Mouse (Mus musculus): ENCODE data around the gene Gm28041. TPM values are rescaled to one million over a fixed set of nuclear protein-coding genes. Genes with fewer than 3 reads are reported as not detected.
"Not testable (repeated sequence)": the region's sequence is repeated elsewhere in the genome, so short reads cannot be mapped to it uniquely, and the experiment has no call there.

Gene Gm28041
- polyA plus RNA-seq, 1 experiment from 2014 or later: not detected

- not testable (repeated sequence) for H3K4me1 ChIP-seq (ENCODE audit: control insufficient read depth, insufficient read depth, low read length); H3K27me3 ChIP-seq (ENCODE audit: control insufficient read depth, insufficient read depth, low read length); H3K36me3 ChIP-seq (ENCODE audit: control insufficient read depth, insufficient read depth, low read length); H3K4me3 ChIP-seq (ENCODE audit: low read depth, low read length); H3K9ac ChIP-seq (replicated peaks; ENCODE audit: low read depth, low read length); H3K4me2 ChIP-seq (ENCODE audit: low read depth, low read length); H3K27ac ChIP-seq (ENCODE audit: low read depth, low read length); H3K9me3 ChIP-seq (ENCODE audit: control insufficient read depth, low read length)
- 66% methylated on average over 3 of the region's 3 CpGs for WGBS
- peak; percentile 41; the same call in 1 of the 2 replicates for ATAC-seq (ENCODE audit: low read depth)
These were observed 722 bp upstream of the Gm28041 start for GRCm38 (mm10) chr13:67376255-67376654.

GRCm38 (mm10) chr13:67360131-67360744 lies 15.3 kb downstream of the Gm28041 start, which contains the start of the genes Gm28044 and Zfp953:
Gene Gm28044, minus strand, starts transcription at chr13:67360536.
Gene Zfp953, minus strand, starts transcription at chr13:67360605.
- under 1% methylated on average over 15 of the region's 15 CpGs for WGBS
- H3K4me2 ChIP-seq (ENCODE audit: low read depth, low read length): peak within 1 kb of the TSS; percentile 63
- peak; percentile 97 for ATAC-seq (ENCODE audit: low read depth)

GRCm38 (mm10) chr13:67351854-67352253 lies 23.7 kb downstream of the Gm28041 start:
- no peak for ATAC-seq (ENCODE audit: low read depth)
- no peak overlapping the region for H3K4me3 ChIP-seq (ENCODE audit: low read depth, low read length)

More at GRCm38 (mm10) chr13:67360131-67360744, 15.3 kb downstream of the Gm28041 start, which contains the start of the genes Gm28044 and Zfp953:
- Histone ChIP-seq H3K9ac (replicated peaks; ENCODE audit: low read depth, low read length) (peak within 1 kb of the TSS; percentile 47), H3K4me1 (ENCODE audit: control insufficient read depth, insufficient read depth, low read length) (0 out of 2 replicates have a peak, but pooled peaks cover 3% of the 10 kb centered on the region), H3K36me3 (ENCODE audit: control insufficient read depth, insufficient read depth, low read length) (no peaks in the 10 kb centered on the region), H3K27ac (ENCODE audit: low read depth, low read length) (no peak within 1 kb of the TSS), H3K9me3 (ENCODE audit: control insufficient read depth, low read length) (no peaks in the 10 kb centered on the region), H3K27me3 (ENCODE audit: control insufficient read depth, insufficient read depth, low read length) (no peaks in the 10 kb centered on the region), H3K4me3 (ENCODE audit: low read depth, low read length) (peak within 1 kb of the TSS; percentile 60)

GRCm38 (mm10) chr13:67343422-67343821 lies 32.1 kb downstream of the Gm28041 start:
- Histone ChIP-seq H3K27ac (ENCODE audit: low read depth, low read length) (no peak overlapping the region), H3K9ac (replicated peaks; ENCODE audit: low read depth, low read length) (no peak overlapping the region), H3K9me3 (ENCODE audit: control insufficient read depth, low read length) (no peaks in the 10 kb centered on the region), H3K27me3 (ENCODE audit: control insufficient read depth, insufficient read depth, low read length) (no peaks in the 10 kb centered on the region), H3K4me1 (ENCODE audit: control insufficient read depth, insufficient read depth, low read length) (no peaks in the 10 kb centered on the region), H3K4me3 (ENCODE audit: low read depth, low read length) (no peak overlapping the region), H3K4me2 (ENCODE audit: low read depth, low read length) (no peak overlapping the region), H3K36me3 (ENCODE audit: control insufficient read depth, insufficient read depth, low read length) (no peaks in the 10 kb centered on the region)
- ATAC-seq (ENCODE audit: low read depth): no peak
- WGBS: 95% methylated on average over 2 of the region's 2 CpGs

More at GRCm38 (mm10) chr13:67351854-67352253, 23.7 kb downstream of the Gm28041 start:
- Histone ChIP-seq H3K27me3 (ENCODE audit: control insufficient read depth, insufficient read depth, low read length) (no peaks in the 10 kb centered on the region), H3K9ac (replicated peaks; ENCODE audit: low read depth, low read length) (no peak overlapping the region), H3K36me3 (ENCODE audit: control insufficient read depth, insufficient read depth, low read length) (no peaks in the 10 kb centered on the region), H3K27ac (ENCODE audit: low read depth, low read length) (no peak overlapping the region), H3K9me3 (ENCODE audit: control insufficient read depth, low read length) (no peaks in the 10 kb centered on the region), H3K4me2 (ENCODE audit: low read depth, low read length) (no peak overlapping the region), H3K4me1 (ENCODE audit: control insufficient read depth, insufficient read depth, low read length) (no peaks in the 10 kb centered on the region)

DNA sequence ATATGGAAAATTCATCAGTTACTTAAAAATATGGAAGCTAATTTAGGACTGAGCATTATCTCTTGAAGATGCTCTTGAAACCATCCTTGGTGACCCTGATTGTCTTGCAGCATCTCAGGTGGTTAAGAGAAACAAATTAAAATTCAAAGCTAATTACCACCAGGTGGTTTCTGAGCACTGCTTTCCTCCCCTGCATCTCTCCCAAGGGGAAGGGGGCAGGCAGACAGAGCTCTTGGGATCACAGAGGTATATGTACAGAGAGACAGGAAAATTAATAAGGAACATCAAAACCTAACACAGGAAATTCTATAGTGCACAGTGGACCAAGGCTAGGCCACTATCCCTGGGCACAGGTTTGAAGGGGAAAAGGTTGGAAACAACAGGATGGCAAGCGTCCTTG lies 42.7 kb downstream of the Gm28041 start:
- peak; percentile 35; the same call in 1 of the 2 replicates for ATAC-seq (ENCODE audit: low read depth)
- Histone ChIP-seq H3K4me3 (ENCODE audit: low read depth, low read length) (peak overlapping the region; percentile 40), H3K27me3 (ENCODE audit: control insufficient read depth, insufficient read depth, low read length) (no peaks in the 10 kb centered on the region), H3K4me2 (ENCODE audit: low read depth, low read length) (peak overlapping the region; percentile 61), H3K27ac (ENCODE audit: low read depth, low read length) (no peak overlapping the region), H3K36me3 (ENCODE audit: control insufficient read depth, insufficient read depth, low read length) (no peaks in the 10 kb centered on the region), H3K9ac (replicated peaks; ENCODE audit: low read depth, low read length) (peak overlapping the region; percentile 39; the same call in 1 of the 2 replicates), H3K4me1 (ENCODE audit: control insufficient read depth, insufficient read depth, low read length) (peaks cover 4% of the 10 kb centered on the region; the same call in 1 of the 2 replicates), H3K9me3 (ENCODE audit: control insufficient read depth, low read length) (no peaks in the 10 kb centered on the region)
- 75% methylated on average over 1 of the region's 1 CpGs for WGBS

- Histone ChIP-seq H3K36me3 (ENCODE audit: control insufficient read depth, insufficient read depth, low read length) (no peaks in the 10 kb centered on the region), H3K27me3 (ENCODE audit: control insufficient read depth, insufficient read depth, low read length) (no peaks in the 10 kb centered on the region), H3K9me3 (ENCODE audit: control insufficient read depth, low read length) (no peaks in the 10 kb centered on the region), H3K4me2 (ENCODE audit: low read depth, low read length) (peak within 1 kb of the TSS; percentile 61), H3K4me1 (ENCODE audit: control insufficient read depth, insufficient read depth, low read length) (peaks cover 4% of the 10 kb centered on the region; the same call in 1 of the 2 replicates), H3K9ac (replicated peaks; ENCODE audit: low read depth, low read length) (peak within 1 kb of the TSS; percentile 39), H3K27ac (ENCODE audit: low read depth, low read length) (no peak within 1 kb of the TSS), H3K4me3 (ENCODE audit: low read depth, low read length) (peak within 1 kb of the TSS; percentile 40)
- WGBS: 18% methylated on average over 17 of the region's 17 CpGs
- ATAC-seq (ENCODE audit: low read depth): peak; percentile 94
These were observed 43.4 kb downstream of the Gm28041 start, which contains the start of gene Zfp595 for GRCm38 (mm10) chr13:67332019-67332724. Gene Zfp595, minus strand, starts transcription at chr13:67332570.

- ATAC-seq (ENCODE audit: low read depth): peak; percentile 79
- peaks cover 7% of the 10 kb centered on the region; the same call in 1 of the 2 replicates for H3K4me1 ChIP-seq (ENCODE audit: control insufficient read depth, insufficient read depth, low read length)
- H3K36me3 ChIP-seq (ENCODE audit: control insufficient read depth, insufficient read depth, low read length): no peaks in the 10 kb centered on the region
- no peaks in the 10 kb centered on the region for H3K27me3 ChIP-seq (ENCODE audit: control insufficient read depth, insufficient read depth, low read length)
- peak overlapping the region; percentile 59 for H3K4me2 ChIP-seq (ENCODE audit: low read depth, low read length)
- peak overlapping the region; percentile 47 for H3K4me3 ChIP-seq (ENCODE audit: low read depth, low read length)
- H3K9ac ChIP-seq (replicated peaks; ENCODE audit: low read depth, low read length): no peak overlapping the region; the same call in 1 of the 2 replicates
- no peak overlapping the region; the same call in 1 of the 2 replicates for H3K27ac ChIP-seq (ENCODE audit: low read depth, low read length)
- no peaks in the 10 kb centered on the region for H3K9me3 ChIP-seq (ENCODE audit: control insufficient read depth, low read length)
- 39% methylated on average over 5 of the region's 5 CpGs for WGBS
These were observed 68.8 kb downstream of the Gm28041 start for GRCm38 (mm10) chr13:67306718-67307117.

- H3K36me3 ChIP-seq (ENCODE audit: control insufficient read depth, insufficient read depth, low read length): no peaks in the 10 kb centered on the region
- WGBS: 11% methylated on average over 16 of the region's 16 CpGs
- no peak within 1 kb of the TSS; the same call in 1 of the 2 replicates for H3K27ac ChIP-seq (ENCODE audit: low read depth, low read length)
- H3K4me3 ChIP-seq (ENCODE audit: low read depth, low read length): peak within 1 kb of the TSS; percentile 47
- H3K9ac ChIP-seq (replicated peaks; ENCODE audit: low read depth, low read length): peak within 1 kb of the TSS; percentile 60
- ATAC-seq (ENCODE audit: low read depth): peak; percentile 99
- peaks cover 7% of the 10 kb centered on the region; the same call in 1 of the 2 replicates for H3K4me1 ChIP-seq (ENCODE audit: control insufficient read depth, insufficient read depth, low read length)
- H3K27me3 ChIP-seq (ENCODE audit: control insufficient read depth, insufficient read depth, low read length): no peaks in the 10 kb centered on the region
- no peaks in the 10 kb centered on the region for H3K9me3 ChIP-seq (ENCODE audit: control insufficient read depth, low read length)
- H3K4me2 ChIP-seq (ENCODE audit: low read depth, low read length): peak within 1 kb of the TSS; percentile 59
These were observed 69.5 kb downstream of the Gm28041 start, which contains the start of gene Zfp457 for GRCm38 (mm10) chr13:67305822-67306672. Gene Zfp457, minus strand, starts transcription at chr13:67306485.

Data from neural tube, embryonic 14.5 days (tissue).